Mouse (Mus musculus): Measurements from ENCODE around the gene Cwf19l1. TPM values are rescaled to one million over a fixed set of nuclear protein-coding genes. Genes with fewer than 3 reads are reported as not detected.
"Not testable (repeated sequence)": the region's sequence is repeated elsewhere in the genome, so short reads cannot be mapped to it uniquely, and the experiment has no call there.

Gene Cwf19l1
- 10 to 100 TPM; 11.2 to 12.7 TPM for total RNA-seq (2021)
- long read RNA-seq, experiment 1, transcript Cwf19l1-201 (14 exons, 3,581 nt), result major isoform, 8 of 11 reads
- long read RNA-seq, experiment 1, partial matches to known transcripts, result 1 of 11 reads
- long read RNA-seq, experiment 1, other reads (novel, unspliced or antisense), result 2 of 11 reads
- long read RNA-seq, experiment 2, transcript Cwf19l1-201 (14 exons, 3,581 nt), result major isoform, 10 of 16 reads
- long read RNA-seq, experiment 2, partial matches to known transcripts, result 1 of 16 reads
- long read RNA-seq, experiment 2, other reads (novel, unspliced or antisense), result 5 of 16 reads

GRCm38 (mm10) chr19:44135072-44135959 lies at the start of gene Cwf19l1:
Gene Cwf19l1 (minus strand): TSS chr19:44135876.
- peak; percentile 74 to 88 for DNase-seq (ENCODE audit: low spot score in 2 of 2)

GRCm38 (mm10) chr19:44183968-44184367 lies 48.3 kb upstream of the Cwf19l1 start:
- DNase-seq (ENCODE audit: low spot score in 2 of 2), result no peak

GRCm38 (mm10) chr19:44180502-44180901 lies 44.8 kb upstream of the Cwf19l1 start:
- DNase-seq (ENCODE audit: low spot score in 2 of 2), result no peak

GRCm38 (mm10) chr19:44176741-44177140 lies 41.1 kb upstream of the Cwf19l1 start:
- no peak for DNase-seq (ENCODE audit: low spot score in 2 of 2)

DNA sequence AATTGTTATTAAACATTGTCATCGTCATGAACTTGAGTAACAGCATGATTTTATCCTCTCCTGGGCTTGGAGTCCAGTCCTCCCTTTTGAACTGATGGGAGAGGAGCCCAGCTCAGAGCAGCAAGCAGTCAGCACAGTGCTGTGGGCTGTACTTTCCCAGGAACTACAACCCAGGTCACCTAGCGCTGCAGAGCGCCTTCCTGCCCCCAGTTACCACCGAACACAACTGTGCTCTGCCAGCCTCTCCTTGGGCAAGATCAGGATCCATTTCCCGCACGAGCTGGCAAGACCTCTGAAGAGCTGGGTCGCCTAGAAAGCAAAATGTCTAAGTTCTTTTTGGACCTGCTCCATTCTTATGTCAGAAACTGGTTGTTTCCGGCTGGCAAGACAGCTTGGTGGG lies 39.2 kb upstream of the Cwf19l1 start:
- no peak for DNase-seq (ENCODE audit: low spot score in 2 of 2)

- DNase-seq (ENCODE audit: low spot score in 2 of 2), result no peak
Measured at GRCm38 (mm10) chr19:44161515-44161914, 25.8 kb upstream of the Cwf19l1 start.

GRCm38 (mm10) chr19:44159386-44159785 lies 23.7 kb upstream of the Cwf19l1 start:
- no peak for DNase-seq (ENCODE audit: low spot score in 2 of 2)

DNA sequence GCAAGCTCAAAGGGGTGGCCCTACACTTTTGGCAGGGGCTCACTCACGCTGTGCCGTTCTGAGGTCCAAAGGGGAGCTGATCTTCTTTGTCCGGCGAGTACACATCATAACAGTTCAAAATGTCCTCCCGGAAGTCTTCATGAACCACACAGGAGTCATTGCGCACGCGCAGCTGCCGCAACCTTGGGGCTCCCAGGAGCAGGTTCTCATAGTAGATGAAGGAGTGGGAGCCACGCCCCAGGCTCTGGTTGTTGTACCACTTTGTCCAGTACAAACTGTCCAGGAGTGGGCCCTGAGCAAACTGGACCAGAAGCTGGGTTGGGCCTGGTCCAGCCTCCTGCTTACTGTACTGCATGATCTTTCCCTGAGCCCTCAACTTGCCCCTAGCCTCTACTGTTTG lies 21.3 kb upstream of the Cwf19l1 start:
- DNase-seq (ENCODE audit: low spot score in 2 of 2), result no peak

DNA sequence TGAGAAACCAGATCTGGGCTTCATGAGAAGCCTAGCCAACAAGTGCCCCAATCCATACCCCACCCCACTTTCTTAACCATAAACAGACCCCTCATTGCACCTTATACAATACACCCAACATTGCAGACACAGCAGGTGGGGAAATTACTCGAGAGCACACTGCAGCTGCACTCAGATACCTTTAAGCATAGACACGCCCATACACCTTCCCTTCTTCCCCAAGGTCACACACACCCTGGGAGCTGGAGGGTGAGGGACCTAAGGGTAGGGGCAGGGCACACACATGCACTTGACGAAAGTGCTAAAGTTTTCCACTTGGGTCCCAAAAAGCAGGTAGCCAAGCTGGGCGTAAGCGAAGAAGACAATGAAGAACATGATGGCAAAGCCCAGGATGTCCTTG lies 18.1 kb upstream of the Cwf19l1 start:
- DNase-seq (ENCODE audit: low spot score in 2 of 2), result no peak

GRCm38 (mm10) chr19:44148991-44149390 lies 13.3 kb upstream of the Cwf19l1 start:
- DNase-seq (ENCODE audit: low spot score in 2 of 2), result no peak

DNA sequence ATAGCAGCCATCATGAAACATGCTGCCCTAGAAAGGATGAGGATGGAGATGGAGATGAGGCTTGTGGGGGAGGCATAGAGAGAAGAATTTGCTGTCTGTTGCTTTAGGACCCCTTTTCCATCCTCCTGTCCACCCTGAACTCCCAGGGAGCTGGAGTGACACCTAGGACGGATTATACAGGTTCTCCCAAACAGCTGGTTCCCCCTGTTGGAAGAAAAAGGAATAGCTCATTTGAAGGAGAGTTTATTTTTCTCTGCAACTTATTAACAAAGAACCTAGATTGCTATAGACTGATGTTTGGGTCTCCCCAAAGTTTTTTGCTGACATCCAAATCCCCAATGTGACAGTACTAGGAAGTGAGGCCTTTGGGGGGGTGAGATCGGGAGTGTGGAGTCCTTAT lies 12.7 kb upstream of the Cwf19l1 start:
- DNase-seq (ENCODE audit: low spot score in 2 of 2), result no peak

GRCm38 (mm10) chr19:44146951-44147350 lies 11.3 kb upstream of the Cwf19l1 start:
- DNase-seq (ENCODE audit: low spot score in 2 of 2), result no peak

- DNase-seq (ENCODE audit: low spot score in 2 of 2), result no peak
Measured at GRCm38 (mm10) chr19:44146568-44146879, 10.8 kb upstream of the Cwf19l1 start.

- peak; percentile 71 to 85 for DNase-seq (ENCODE audit: low spot score in 2 of 2)
Measured at GRCm38 (mm10) chr19:44145702-44146567, 10.3 kb upstream of the Cwf19l1 start, which contains the start of gene Bloc1s2. Gene Bloc1s2 (minus strand): TSS chr19:44146446.

DNA sequence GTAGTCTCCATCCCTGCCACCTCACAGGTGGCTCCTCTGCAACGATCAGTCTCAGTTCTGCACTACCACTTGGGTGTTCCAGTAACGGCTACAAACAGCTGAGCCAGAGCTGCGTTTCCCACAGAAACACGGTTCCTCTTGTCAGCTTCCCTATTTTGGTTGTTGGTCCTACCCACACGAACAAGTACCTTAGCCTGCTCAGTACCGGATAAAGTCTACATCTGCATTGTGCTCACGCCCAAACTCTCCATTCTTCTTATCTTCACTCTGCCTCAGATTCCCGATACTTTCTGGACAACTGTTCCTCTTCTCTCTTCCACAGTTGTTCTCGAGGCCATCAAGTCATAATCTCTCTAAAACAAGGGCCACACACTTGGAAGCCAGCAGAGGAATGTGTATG lies 8.7 kb upstream of the Cwf19l1 start:
- no peak for DNase-seq (ENCODE audit: low spot score in 2 of 2)

- DNase-seq (ENCODE audit: low spot score in 2 of 2), result no peak
Measured at GRCm38 (mm10) chr19:44135960-44136485, 347 bp upstream of the Cwf19l1 start.

DNA sequence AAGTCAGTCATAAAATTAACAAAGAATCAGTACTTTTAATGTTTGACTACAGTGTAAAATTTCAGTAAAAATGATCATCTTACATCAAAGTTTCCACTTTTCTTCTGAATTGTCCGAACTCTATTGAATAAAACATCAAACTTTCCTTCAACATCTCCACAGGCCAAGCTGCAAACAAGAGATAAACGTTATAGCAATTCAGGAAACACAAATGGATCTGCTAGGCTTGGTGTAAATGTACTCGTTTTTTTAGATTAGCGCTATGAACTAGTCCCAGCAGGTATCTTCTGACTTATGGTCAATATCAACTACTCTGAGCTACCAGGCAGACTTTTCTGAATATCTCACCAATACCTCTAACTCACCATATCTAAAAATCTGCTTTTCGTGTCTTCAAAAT lies 2.8 kb downstream of the Cwf19l1 start:
- DNase-seq (ENCODE audit: low spot score in 2 of 2), result no peak

DNA sequence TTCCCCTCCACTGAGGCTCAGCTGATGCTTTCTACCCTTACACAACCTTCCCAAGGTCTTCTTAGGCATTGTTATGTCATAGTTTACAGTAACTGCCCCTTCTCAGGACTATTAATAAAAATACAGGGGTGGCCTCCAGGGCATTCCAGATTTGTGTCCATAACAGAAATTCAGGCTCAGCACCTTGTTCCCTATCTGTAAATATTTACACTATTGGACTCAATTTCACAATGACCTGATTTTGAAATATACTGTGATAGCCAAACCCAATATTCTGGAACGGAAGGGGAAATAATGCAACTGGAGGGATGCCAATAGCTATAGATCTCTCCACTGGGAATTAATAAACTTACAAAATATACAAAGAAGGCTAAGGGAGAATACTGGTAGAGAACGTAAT lies 7.1 kb downstream of the Cwf19l1 start:
- no peak for DNase-seq (ENCODE audit: low spot score in 2 of 2)

DNA sequence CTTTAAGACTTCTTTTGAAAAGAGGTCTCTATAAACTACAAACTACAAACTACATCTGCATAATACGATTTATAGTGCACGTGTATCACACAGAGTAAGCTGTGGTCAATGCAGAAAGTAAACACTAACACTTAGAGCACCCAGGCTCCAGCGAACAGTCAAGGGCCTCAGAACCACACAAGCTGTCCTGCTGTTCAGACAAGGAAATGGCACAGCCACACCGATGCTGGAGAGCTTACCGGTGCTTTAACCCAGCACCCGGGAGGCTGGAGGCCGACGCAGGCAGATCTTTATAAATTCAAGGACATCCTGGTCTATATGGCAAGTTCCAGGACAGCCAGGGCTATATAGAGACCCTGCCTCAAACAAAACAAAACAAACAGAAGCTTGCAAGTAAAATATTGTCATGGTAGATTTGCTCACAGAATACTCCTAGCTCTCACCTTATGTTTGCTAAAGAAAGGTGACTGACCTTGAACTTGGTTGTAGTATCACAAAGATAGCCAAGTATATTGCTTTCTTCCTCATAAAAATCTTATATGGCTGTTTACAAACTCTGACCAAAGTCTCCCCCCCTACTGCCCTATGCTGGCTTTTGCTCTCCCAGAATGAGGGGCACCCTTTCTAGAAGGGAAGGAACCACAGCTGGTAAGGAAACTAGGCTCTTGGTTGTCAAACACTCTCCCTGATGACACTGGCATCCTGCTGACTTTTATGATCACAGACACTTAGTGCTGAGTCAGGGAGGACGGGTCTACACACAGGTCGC lies 7.8 kb downstream of the Cwf19l1 start:
- no peak for DNase-seq (ENCODE audit: low spot score in 2 of 2)

- no peak for DNase-seq (ENCODE audit: low spot score in 2 of 2)
Measured at GRCm38 (mm10) chr19:44121137-44121536, 14.5 kb downstream of the Cwf19l1 start.

- DNase-seq (ENCODE audit: low spot score in 2 of 2), result not testable (repeated sequence)
Measured at GRCm38 (mm10) chr19:44120686-44121085, 15.0 kb downstream of the Cwf19l1 start.
